Mouse (Mus musculus) MEL (cell line): ENCODE data around the gene Vps50.

Experiments used
- CTCF ChIP-seq, 3 experiments: IDR thresholded peaks in 2 of 3; conservative IDR thresholded peaks in 1 of 3; 2 replicates each; pipeline ENCODE4 v1.5.1; 2011 to 2012; ENCODE audit warnings: low read length in 3 of 3, low read depth in 2 of 3, mild to moderate bottlenecking in 2 of 3, improper control_type of control experiment in 1 of 3, inconsistent platforms in 1 of 3, mixed read lengths in 1 of 3, moderate library complexity in 1 of 3; ENCODE audit not compliant: control insufficient read depth in 1 of 3, insufficient read depth in 1 of 3, poor library complexity in 1 of 3, severe bottlenecking in 1 of 3
- E2F4 ChIP-seq: IDR thresholded peaks from 2 replicates; pipeline ENCODE4 v1.6.1; 2011; ENCODE audit warnings: low read depth, low read length, improper control_type of control experiment, borderline replicate concordance
- EP300 ChIP-seq, 2 experiments: IDR thresholded peaks; 2 replicates each; pipeline ENCODE4 v1.6.1; 2011; ENCODE audit warnings: improper control_type of control experiment in 2 of 2, low read length in 2 of 2, low read depth in 1 of 2, mild to moderate bottlenecking in 1 of 2
- GATA1 ChIP-seq: IDR thresholded peaks from 2 replicates; pipeline ENCODE4 v1.6.1; 2011; ENCODE audit warnings: low read depth, low read length, improper control_type of control experiment
- HCFC1 ChIP-seq: IDR thresholded peaks from 2 replicates; pipeline ENCODE4 v1.6.1; 2012; ENCODE audit warnings: low read depth, mild to moderate bottlenecking, inconsistent platforms, low read length, improper control_type of control experiment, moderate library complexity
- MAFK ChIP-seq: IDR thresholded peaks from 2 replicates; pipeline ENCODE4 v1.6.1; 2011; ENCODE audit warnings: low read depth, mild to moderate bottlenecking, low read length, improper control_type of control experiment, borderline replicate concordance
- NRF1 ChIP-seq: IDR thresholded peaks from 2 replicates; pipeline ENCODE4 v1.6.1; 2014; ENCODE audit warnings: low read depth, mild to moderate bottlenecking, inconsistent platforms, low read length, improper control_type of control experiment, moderate library complexity; ENCODE audit not compliant: poor library complexity, insufficient read depth, severe bottlenecking
- POLR2A ChIP-seq, 2 experiments: IDR thresholded peaks; 2 replicates each; pipeline ENCODE4 v1.6.1; 2011 to 2012; ENCODE audit warnings: low read length in 2 of 2, mild to moderate bottlenecking in 2 of 2, control low read depth in 1 of 2, improper control_type of control experiment in 1 of 2, low read depth in 1 of 2, moderate library complexity in 1 of 2; ENCODE audit not compliant: control insufficient read depth in 1 of 2, insufficient read depth in 1 of 2, poor library complexity in 1 of 2
- POLR2AphosphoS5 ChIP-seq: IDR thresholded peaks from 2 replicates; pipeline ENCODE4 v1.6.1; 2012; ENCODE audit warnings: low read depth, borderline replicate concordance, mild to moderate bottlenecking, inconsistent platforms, low read length, moderate library complexity, mixed read lengths

GRCm38 (mm10) chr6:3470706-3471105, 27.5 kb upstream of the Vps50 start:
- TF ChIP-seq CTCF (IDR thresholded peaks at IDR 0.05 in 2 of 3, conservative IDR thresholded peaks at IDR 0.05 in 1 of 3; ENCODE audit: control insufficient read depth in 1 of 3, insufficient read depth in 1 of 3, low read depth in 2 of 3, low read length in 3 of 3, poor library complexity in 1 of 3, severe bottlenecking in 1 of 3) (no peak), HCFC1 (no peak), MAFK (no peak), EP300 (IDR thresholded peaks at IDR 0.05; ENCODE audit: low read depth in 1 of 2, low read length in 2 of 2) (no peak), POLR2A (IDR thresholded peaks at IDR 0.05; ENCODE audit: control insufficient read depth in 1 of 2, insufficient read depth in 1 of 2, low read depth in 1 of 2, low read length in 2 of 2, poor library complexity in 1 of 2) (no peak), NRF1 (no peak), POLR2AphosphoS5 (no peak), GATA1 (no peak), E2F4 (no peak)
